Mouse (Mus musculus): ENCODE results near the gene Vezt.

Gene Vezt

GRCm38 (mm10) chr10:94035658-94036374, at the start of gene Vezt, which contains the start of gene Fgd6:
Gene Vezt, minus strand, starts transcription at chr10:94035817.
Gene Fgd6, plus strand, starts transcription at chr10:94036001.
- peak; percentile 99 for DNase-seq

GRCm38 (mm10) chr10:94082040-94082734, 46.6 kb upstream of the Vezt start:
- no peak for DNase-seq

- DNase-seq = no peak
Measured at GRCm38 (mm10) chr10:94080740-94081139, 45.1 kb upstream of the Vezt start.

GRCm38 (mm10) chr10:94076966-94077825, 41.6 kb upstream of the Vezt start:
- DNase-seq = no peak

GRCm38 (mm10) chr10:94072916-94073465, 37.4 kb upstream of the Vezt start:
- DNase-seq = no peak

- no peak for DNase-seq
Measured at GRCm38 (mm10) chr10:94072261-94072915, 36.8 kb upstream of the Vezt start.

GRCm38 (mm10) chr10:94071641-94072040, 36.0 kb upstream of the Vezt start:
- DNase-seq = no peak

GRCm38 (mm10) chr10:94068701-94069100, 33.1 kb upstream of the Vezt start:
- DNase-seq = peak; percentile 41

- no peak for DNase-seq
Measured at GRCm38 (mm10) chr10:94066896-94067295, 31.3 kb upstream of the Vezt start.

- DNase-seq = no peak
Measured at GRCm38 (mm10) chr10:94062357-94062756, 26.7 kb upstream of the Vezt start.

GRCm38 (mm10) chr10:94060190-94060589, 24.6 kb upstream of the Vezt start:
- no peak for DNase-seq

- no peak for DNase-seq
Measured at GRCm38 (mm10) chr10:94059618-94060055, 24.0 kb upstream of the Vezt start.

GRCm38 (mm10) chr10:94056487-94056886, 20.9 kb upstream of the Vezt start:
- no peak for DNase-seq

- DNase-seq = no peak
Measured at GRCm38 (mm10) chr10:94050736-94051135, 15.1 kb upstream of the Vezt start.

GRCm38 (mm10) chr10:94049121-94049520, 13.5 kb upstream of the Vezt start:
- DNase-seq = no peak

- DNase-seq = no peak
Measured at GRCm38 (mm10) chr10:94047845-94048559, 12.4 kb upstream of the Vezt start.

- DNase-seq = no peak
Measured at GRCm38 (mm10) chr10:94047024-94047423, 11.4 kb upstream of the Vezt start.

GRCm38 (mm10) chr10:94045301-94045700, 9.7 kb upstream of the Vezt start:
- DNase-seq = no peak

GRCm38 (mm10) chr10:94043908-94044307, 8.3 kb upstream of the Vezt start:
- DNase-seq = no peak

- DNase-seq = no peak
Measured at GRCm38 (mm10) chr10:94038366-94039260, 3.0 kb upstream of the Vezt start.

- no peak for DNase-seq
Measured at GRCm38 (mm10) chr10:94037596-94037995, 2.0 kb upstream of the Vezt start.
